14 mouse cellular contexts compared by ENCODE assay signal in the genomic region with DNA sequence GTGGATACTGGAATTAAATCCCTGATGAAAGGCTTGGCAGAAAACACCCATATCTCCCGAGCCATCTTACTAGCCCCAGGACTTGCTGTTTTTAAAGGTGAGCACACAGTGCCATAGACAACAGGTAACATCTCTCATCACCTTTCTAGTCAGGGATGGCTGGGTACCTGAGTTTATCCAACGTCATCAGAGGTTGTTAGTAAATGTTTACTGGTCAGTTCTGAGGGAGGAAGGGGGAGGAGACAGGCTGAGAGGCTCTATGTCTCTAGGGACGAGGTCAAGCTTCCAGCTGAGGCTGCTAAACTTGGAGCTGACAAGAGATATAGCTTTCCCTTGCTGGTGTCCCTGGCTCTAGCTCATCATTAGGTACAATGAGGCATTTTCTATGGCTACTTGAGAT. TPM values are rescaled to one million over a fixed set of nuclear protein-coding genes. Genes with fewer than 3 reads are reported as not detected.
DNase-seq lines count a peak whose midpoint lies in the region; ATAC-seq lines count a peak whose summit lies in the region.
"Had no signal": no experiment of that assay in that cellular context is flagged by ENCODE, and none has a peak within 500 bp of the region (broad histone marks: within the 10 kb centered on the region; RNA-seq: fewer than 3 reads in every experiment).

No protein-coding gene starts in this region.

- H3K4me2 ChIP-seq in liver, embryonic 15.5 days, result no peak overlapping the region
- H3K4me2 ChIP-seq in heart, embryonic 14.5 days (ENCODE audit: low read length), result peak overlapping the region; percentile 49
- H3K4me2 ChIP-seq in kidney, embryonic 14.5 days (replicated peaks; ENCODE audit: low read depth, low read length), result no peak overlapping the region
- H3K4me2 ChIP-seq: forebrain, embryonic 15.5 days; limb, embryonic 13.5 days had no signal

- DNase-seq in adrenal gland, adult 2 months, result peak; percentile 24
- DNase-seq in adrenal gland, postnatal 4 days (ENCODE audit: low spot score in 2 of 2), result no peak
- no peak for DNase-seq in liver
- no peak for DNase-seq in right cerebral cortex, postnatal 25 days
- DNase-seq: gastrocnemius, postnatal 36 days; right cerebral cortex, postnatal 4 days had no signal

- H3K9me3 ChIP-seq in liver, embryonic 15.5 days (replicated peaks), result no peaks in the 10 kb centered on the region
- H3K9me3 ChIP-seq in heart, embryonic 14.5 days (ENCODE audit: control insufficient read depth, low read length), result 0 out of 2 replicates have a peak, but pooled peaks cover 3% of the 10 kb centered on the region
- 0 out of 2 replicates have a peak, but pooled peaks cover 4% of the 10 kb centered on the region for H3K9me3 ChIP-seq in kidney, embryonic 14.5 days (ENCODE audit: control insufficient read depth, low read length)

- H3K4me3 ChIP-seq in liver, embryonic 15.5 days (replicated peaks), result no peak overlapping the region
- H3K4me3 ChIP-seq in heart, embryonic 14.5 days (ENCODE audit: control insufficient read depth in 1 of 2, insufficient read depth in 1 of 2, low read depth in 1 of 2, low read length in 2 of 2), result no peak overlapping the region
- H3K4me3 ChIP-seq in kidney, embryonic 14.5 days (ENCODE audit: low read length), result no peak overlapping the region
- H3K4me3 ChIP-seq: forebrain, embryonic 15.5 days; limb, embryonic 13.5 days; megakaryocyte, embryonic 14.5 days had no signal

- peaks cover 65% of the 10 kb centered on the region for H3K36me3 ChIP-seq in liver, embryonic 15.5 days (replicated peaks)
- peaks cover 53% of the 10 kb centered on the region for H3K36me3 ChIP-seq in heart, embryonic 14.5 days (ENCODE audit: control insufficient read depth, insufficient read depth, low read length)
- H3K36me3 ChIP-seq in kidney, embryonic 14.5 days (ENCODE audit: control insufficient read depth, insufficient read depth, low read length), result peaks cover 25% of the 10 kb centered on the region
- H3K36me3 ChIP-seq: forebrain, embryonic 15.5 days had no signal

- WGBS in liver, embryonic 15.5 days (ENCODE audit: insufficient replicate concordance), result 53% methylated on average over 3 of the region's 3 CpGs
- 19% methylated on average over 3 of the region's 3 CpGs for WGBS in heart, embryonic 14.5 days
- 40% methylated on average over 3 of the region's 3 CpGs for WGBS in kidney, embryonic 14.5 days

- H3K27me3 ChIP-seq in liver, embryonic 15.5 days, result no peaks in the 10 kb centered on the region
- H3K27me3 ChIP-seq in heart, embryonic 14.5 days (ENCODE audit: control insufficient read depth, insufficient read depth, low read length), result no peaks in the 10 kb centered on the region
- H3K27me3 ChIP-seq in kidney, embryonic 14.5 days (ENCODE audit: control insufficient read depth, insufficient read depth, low read length), result no peaks in the 10 kb centered on the region
- H3K27me3 ChIP-seq: forebrain, embryonic 15.5 days; limb, embryonic 13.5 days; megakaryocyte, embryonic 14.5 days had no signal

- peaks cover 12% of the 10 kb centered on the region; the same call in 1 of the 2 replicates for H3K4me1 ChIP-seq in liver, embryonic 15.5 days (replicated peaks)
- peaks cover 11 to 16% of the 10 kb centered on the region in 2 experiments for H3K4me1 ChIP-seq in heart, embryonic 14.5 days (ENCODE audit: control insufficient read depth in 2 of 2, insufficient read depth in 2 of 2, low read length in 2 of 2)
- peaks cover 14% of the 10 kb centered on the region for H3K4me1 ChIP-seq in kidney, embryonic 14.5 days (ENCODE audit: control insufficient read depth, insufficient read depth, low read length)
- H3K4me1 ChIP-seq: forebrain, embryonic 15.5 days had no signal

- 0 out of 2 replicates have a peak, but pooled peaks have one; percentile 3 for ATAC-seq in liver, embryonic 15.5 days (ENCODE audit: insufficient read depth)
- no peak for ATAC-seq in heart, embryonic 14.5 days (ENCODE audit: insufficient number of reproducible peaks, insufficient read depth, low FRiP score, low read depth)
- no peak for ATAC-seq in kidney, embryonic 14.5 days (ENCODE audit: low FRiP score, low TSS enrichment)
- ATAC-seq in megakaryocyte-erythroid progenitor cell, adult 5-6 weeks (replicated peaks; ENCODE audit: low FRiP score, low TSS enrichment, poor library complexity, severe bottlenecking), result no peak
- ATAC-seq: forebrain, embryonic 15.5 days had no signal

- H3K9ac ChIP-seq in liver, embryonic 15.5 days, result no peak overlapping the region
- H3K9ac ChIP-seq in heart, embryonic 14.5 days (ENCODE audit: low read length), result no peak overlapping the region
- no peak overlapping the region for H3K9ac ChIP-seq in kidney, embryonic 14.5 days (ENCODE audit: low read depth, low read length)
- H3K9ac ChIP-seq: forebrain, embryonic 15.5 days; limb, embryonic 13.5 days had no signal

- 0 out of 2 replicates have a peak overlapping the region, but pooled peaks have one; percentile 29 for H3K27ac ChIP-seq in liver, embryonic 15.5 days (replicated peaks)
- peak overlapping the region in 1 of 2 experiments; percentile 85; a peak in 3 of 4 replicates for H3K27ac ChIP-seq in heart, embryonic 14.5 days (replicated peaks in 1 of 2; ENCODE audit: control insufficient read depth in 1 of 2, insufficient read depth in 1 of 2, low read depth in 2 of 2, low read length in 2 of 2)
- H3K27ac ChIP-seq in kidney, embryonic 14.5 days (ENCODE audit: low read depth, low read length), result peak overlapping the region; percentile 42; the same call in 1 of the 2 replicates
- H3K27ac ChIP-seq: forebrain, embryonic 15.5 days; hindbrain, postnatal 0 days; limb, embryonic 13.5 days had no signal

RNA-seq across cellular contexts. Expression of gene St3gal6, which starts 41.7 kb away (rescaled TPM):
- total RNA-seq in adrenal gland, adult 2 months (2021), result 10 to 100 TPM; 37.3 to 39.8 TPM
- 13.3 and 17.9 TPM in 2 replicates for polyA plus RNA-seq in adrenal gland, adult 2 months (2012; rRNA removed)
- 10 to 100 TPM; 12.1 to 20.3 TPM for total RNA-seq in adrenal gland, postnatal 4 days (2021)
- 25.7 and 26.7 TPM in 2 replicates for polyA plus RNA-seq in liver, embryonic 15.5 days (2015; fragmentation: Nextera tagmentation; extraction: Ambion mirVana)
- polyA plus RNA-seq in heart, embryonic 14.5 days (2014; fragmentation: Nextera tagmentation; extraction: Ambion mirVana), result 11.4 and 16.0 TPM in 2 replicates
- polyA plus RNA-seq in kidney, embryonic 14.5 days (2014; fragmentation: Nextera tagmentation; extraction: Ambion mirVana), result 46.9 and 56.9 TPM in 2 replicates
- total RNA-seq in megakaryocyte-erythroid progenitor cell, adult 5-6 weeks (2014; fragmentation: Nextera tagmentation), result 40.1 and 61.6 TPM in 2 replicates
- total RNA-seq in megakaryocyte-erythroid progenitor cell, adult 5-6 weeks (2017), result 39.9 and 44.9 TPM in 2 replicates
